Mouse (Mus musculus) intestine, embryonic 14.5 days (tissue): ENCODE results near the gene H2-M5. TPM values are rescaled to one million over a fixed set of nuclear protein-coding genes. Genes with fewer than 3 reads are reported as not detected.
A peak's percentile ranks its signal among the peaks of the same experiment; 100 is the strongest.
"Not testable (repeated sequence)": the region's sequence is repeated elsewhere in the genome, so short reads cannot be mapped to it uniquely, and the experiment has no call there.

Source experiments
- ATAC-seq: fragments of 200-750 bp; cut with Nextera tagmentation; replicated peaks from 2 replicates; pipeline ENCODE4 v1.8.0; 2017; ENCODE audit warnings: low read depth, moderate number of reproducible peaks, moderate TSS enrichment, moderate library complexity; ENCODE audit not compliant: low FRiP score, low TSS enrichment
- DNase-seq: peaks from one replicate; pipeline ENCODE4 v3.0.0-alpha.2; 2018; ENCODE audit warnings: low spot score
- H3K27ac ChIP-seq: fragments of 300-500 bp; sonication (generic); 2 replicates; pipeline ENCODE4 v1.5.1; 2014; ENCODE audit warnings: low read depth, mild to moderate bottlenecking, control low read depth
- H3K27me3 ChIP-seq: fragments of 300-500 bp; sonication (generic); replicated peaks from 2 replicates; pipeline ENCODE4 v1.6.1; 2014; ENCODE audit warnings: low read length, control low read depth; ENCODE audit not compliant: control insufficient read depth, insufficient read depth
- H3K36me3 ChIP-seq: fragments of 300-500 bp; sonication (generic); 2 replicates; pipeline ENCODE4 v1.6.1; 2014; ENCODE audit warnings: low read length, control low read depth; ENCODE audit not compliant: control insufficient read depth, insufficient read depth
- H3K4me1 ChIP-seq: fragments of 300-500 bp; sonication (generic); replicated peaks from 2 replicates; pipeline ENCODE4 v1.6.1; 2014; ENCODE audit warnings: low read length, control low read depth, mixed read lengths; ENCODE audit not compliant: control insufficient read depth, insufficient read depth
- H3K4me2 ChIP-seq: fragments of 300-500 bp; sonication (generic); 2 replicates; pipeline ENCODE4 v1.6.1; 2014; ENCODE audit warnings: low read length
- H3K4me3 ChIP-seq: fragments of 300-500 bp; sonication (generic); 2 replicates; pipeline ENCODE4 v1.5.1; 2014; ENCODE audit warnings: low read depth, low read length, control low read depth, mixed read lengths
- H3K9ac ChIP-seq: fragments of 300-500 bp; sonication (generic); 2 replicates; pipeline ENCODE4 v1.6.1; 2014; ENCODE audit warnings: mild to moderate bottlenecking, low read length
- H3K9me3 ChIP-seq: fragments of 300-500 bp; sonication (generic); 2 replicates; pipeline ENCODE4 v1.6.1; 2016; ENCODE audit warnings: low read length, control low read depth; ENCODE audit not compliant: control insufficient read depth
- WGBS: fragments of 180-500 bp; shearing (Covaris S2); extraction: QIAGEN DNeasy Blood & Tissue Kit; methylation state at CpG from one replicate; pipeline ENCODE4 v1.1.7; 2014; 5-methylcytosine and 5-hydroxymethylcytosine counted together
- polyA plus RNA-seq: library from polyadenylated mRNA; unstranded; fragments of >200 nt; fragmentation: Nextera tagmentation; extraction: Ambion mirVana; gene quantifications from 2 replicates; pipeline ENCODE4 v1.2.1, GENCODE M21; 2014

The H2-M5 gene
- polyA plus RNA-seq: 0.16 and 0.51 TPM in 2 replicates

DNA sequence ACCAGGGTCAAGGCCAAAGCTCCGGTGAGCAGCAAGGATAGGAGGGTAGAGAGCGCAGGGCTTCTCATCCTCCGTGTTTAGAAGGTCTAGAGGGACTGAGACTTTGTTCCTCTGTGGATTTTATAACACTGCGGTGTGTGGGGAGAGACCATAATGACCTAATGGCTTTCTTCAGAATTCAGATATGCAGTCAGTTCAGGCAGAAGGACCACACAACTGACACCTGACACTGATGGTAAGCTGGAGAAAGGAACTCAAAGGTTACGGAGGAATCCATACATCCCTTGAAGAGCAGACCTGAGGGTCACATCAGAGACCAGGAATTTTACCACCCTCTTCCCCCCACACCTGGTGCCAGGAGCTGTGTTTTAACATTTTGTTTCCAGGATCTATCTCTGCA, at the start of gene H2-M5:
Gene H2-M5, minus strand, starts transcription at position 101 of the 400 bp plus-strand sequence.
- no peak for DNase-seq
- Histone ChIP-seq H3K36me3 (no peaks in the 10 kb centered on the region), H3K4me3 (no peak within 1 kb of the TSS), H3K4me2 (peak within 1 kb of the TSS; percentile 33), H3K27ac (no peak within 1 kb of the TSS), H3K4me1 (no peaks in the 10 kb centered on the region), H3K9ac (no peak within 1 kb of the TSS), H3K9me3 (no peaks in the 10 kb centered on the region), H3K27me3 (peaks cover 32% of the 10 kb centered on the region)
- ATAC-seq: no peak
- 19% methylated on average over 5 of the region's 5 CpGs for WGBS

DNA sequence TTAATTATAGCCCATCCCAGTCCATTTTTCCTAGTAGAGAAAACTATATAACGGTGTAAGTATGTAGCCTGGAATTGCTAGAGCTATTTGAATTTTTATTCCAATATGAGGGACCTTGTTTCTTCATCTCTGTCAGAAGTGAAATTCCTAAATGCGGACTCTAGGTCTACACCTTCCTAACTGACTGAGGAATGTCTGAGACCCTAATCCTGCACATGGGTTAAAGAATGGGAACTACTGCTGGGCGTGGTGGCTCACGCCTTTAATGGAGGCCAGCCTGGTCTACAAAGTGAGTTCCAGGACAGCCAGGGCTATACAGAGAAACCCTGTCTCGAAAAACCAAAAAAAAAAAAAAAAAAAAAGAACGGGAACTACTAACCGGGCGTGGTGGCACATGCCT, 39.8 kb upstream of the H2-M5 start:
- peak overlapping the region; percentile 46 for H3K9ac ChIP-seq

GRCm38 (mm10) chr17:37028683-37029120, 39.4 kb upstream of the H2-M5 start:
- Histone ChIP-seq H3K36me3 (no peaks in the 10 kb centered on the region), H3K27me3 (no peaks in the 10 kb centered on the region), H3K4me2 (peak overlapping the region; percentile 47), H3K9ac (peak overlapping the region; percentile 46), H3K4me3 (peak overlapping the region; percentile 44), H3K4me1 (0 out of 2 replicates have a peak, but pooled peaks cover 5% of the 10 kb centered on the region), H3K9me3 (no peaks in the 10 kb centered on the region), H3K27ac (peak overlapping the region; percentile 97)
- WGBS: 0% methylated on average over 14 of the region's 14 CpGs
- peak; percentile 98 for DNase-seq
- ATAC-seq: peak; percentile 99

More for the DNA sequence above, 39.8 kb upstream of the H2-M5 start:
- H3K9me3 ChIP-seq: no peaks in the 10 kb centered on the region
- no peak for DNase-seq
- H3K27ac ChIP-seq: peak overlapping the region; percentile 97
- 0 out of 2 replicates have a peak, but pooled peaks have one; percentile 3 for ATAC-seq
- H3K4me1 ChIP-seq: 0 out of 2 replicates have a peak, but pooled peaks cover 5% of the 10 kb centered on the region
- H3K4me3 ChIP-seq: peak overlapping the region; percentile 44
- WGBS: 55% methylated on average over 8 of the region's 8 CpGs
- H3K36me3 ChIP-seq: no peaks in the 10 kb centered on the region
- peak overlapping the region; percentile 47 for H3K4me2 ChIP-seq
- no peaks in the 10 kb centered on the region for H3K27me3 ChIP-seq

DNA sequence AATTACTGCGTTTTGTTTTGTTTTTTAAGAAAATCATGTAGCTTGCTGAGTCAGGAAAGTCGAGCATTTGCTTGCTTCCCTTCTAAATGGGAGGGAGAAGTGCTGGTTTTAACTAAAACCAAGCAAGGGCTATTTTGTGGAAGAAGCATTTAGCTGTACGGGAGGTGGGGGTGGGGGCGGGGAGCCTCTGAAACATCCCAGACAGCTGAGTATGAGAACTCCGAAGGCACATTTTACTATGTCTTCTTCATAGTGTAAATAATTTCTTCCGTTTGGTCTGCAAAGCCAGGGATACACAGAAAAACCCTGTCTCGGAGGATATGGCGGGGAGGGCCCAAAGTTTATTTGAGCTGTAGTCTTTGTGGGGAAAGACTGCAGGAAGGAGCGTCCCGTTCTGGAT, 38.9 kb upstream of the H2-M5 start:
- Histone ChIP-seq H3K27ac (peak overlapping the region; percentile 97), H3K4me3 (peak overlapping the region; percentile 44), H3K4me1 (0 out of 2 replicates have a peak, but pooled peaks cover 5% of the 10 kb centered on the region), H3K9ac (peak overlapping the region; percentile 46), H3K36me3 (no peaks in the 10 kb centered on the region), H3K4me2 (peak overlapping the region; percentile 47), H3K9me3 (no peaks in the 10 kb centered on the region), H3K27me3 (no peaks in the 10 kb centered on the region)
- ATAC-seq (peak; percentile 56), DNase-seq (no peak)
- 4% methylated on average over 10 of the region's 10 CpGs for WGBS

- no peak overlapping the region for H3K4me3 ChIP-seq
- peak overlapping the region; percentile 97 for H3K27ac ChIP-seq
- DNase-seq (no peak), ATAC-seq (no peak)
- 96% methylated on average over 4 of the region's 4 CpGs for WGBS
- H3K9ac ChIP-seq: no peak overlapping the region
- H3K9me3 ChIP-seq: no peaks in the 10 kb centered on the region
- no peaks in the 10 kb centered on the region for H3K27me3 ChIP-seq
- H3K36me3 ChIP-seq: no peaks in the 10 kb centered on the region
- H3K4me1 ChIP-seq: 0 out of 2 replicates have a peak, but pooled peaks cover 5% of the 10 kb centered on the region
- 0 out of 2 replicates have a peak overlapping the region, but pooled peaks have one; percentile 47 for H3K4me2 ChIP-seq
Measured at GRCm38 (mm10) chr17:37027486-37027885, 38.1 kb upstream of the H2-M5 start.

DNA sequence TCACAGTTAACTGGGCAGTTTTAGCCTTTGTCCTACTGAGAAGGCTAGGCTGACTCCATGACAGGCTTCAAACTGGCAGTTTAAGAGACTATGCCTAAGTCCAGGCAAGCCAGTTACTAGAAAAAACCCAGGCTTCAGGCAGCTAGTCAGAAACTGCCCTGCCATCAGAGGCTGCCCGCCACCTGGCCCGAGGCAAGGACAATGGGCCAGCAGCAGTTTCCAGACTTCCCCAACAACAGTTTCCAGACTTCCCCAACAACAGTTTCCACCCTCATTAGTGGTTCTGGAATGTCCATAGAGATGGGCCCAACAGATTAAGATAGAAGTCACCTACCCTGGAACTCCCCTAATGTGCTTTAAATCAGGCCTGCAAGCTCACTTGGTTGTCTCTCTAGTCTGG, 37.1 kb upstream of the H2-M5 start:
- Histone ChIP-seq H3K27ac (no peak overlapping the region), H3K27me3 (no peaks in the 10 kb centered on the region), H3K4me2 (no peak overlapping the region), H3K4me3 (no peak overlapping the region), H3K9ac (no peak overlapping the region), H3K4me1 (0 out of 2 replicates have a peak, but pooled peaks cover 5% of the 10 kb centered on the region), H3K36me3 (no peaks in the 10 kb centered on the region), H3K9me3 (no peaks in the 10 kb centered on the region)
- ATAC-seq (no peak), DNase-seq (no peak)
- WGBS: 93% methylated on average over 2 of the region's 2 CpGs

GRCm38 (mm10) chr17:37022628-37023576, 33.6 kb upstream of the H2-M5 start, which contains the start of gene Mog:
TSS of gene Mog (minus strand) at chr17:37023398.
- Histone ChIP-seq H3K27ac (no peak within 1 kb of the TSS), H3K9me3 (no peaks in the 10 kb centered on the region), H3K36me3 (no peaks in the 10 kb centered on the region), H3K27me3 (no peaks in the 10 kb centered on the region), H3K9ac (no peak within 1 kb of the TSS), H3K4me2 (no peak within 1 kb of the TSS), H3K4me1 (0 out of 2 replicates have a peak, but pooled peaks cover 5% of the 10 kb centered on the region), H3K4me3 (no peak within 1 kb of the TSS)
- ATAC-seq (no peak), DNase-seq (no peak)
- 67% methylated on average over 9 of the region's 9 CpGs for WGBS

GRCm38 (mm10) chr17:37019242-37019641, 29.9 kb upstream of the H2-M5 start:
- WGBS: 91% methylated on average over 5 of the region's 5 CpGs
- H3K9me3 ChIP-seq, H3K9ac ChIP-seq, H3K36me3 ChIP-seq, H3K4me3 ChIP-seq, DNase-seq, H3K4me2 ChIP-seq, ATAC-seq, H3K27me3 ChIP-seq, H3K27ac ChIP-seq, H3K4me1 ChIP-seq: not testable (repeated sequence)
